Mouse (Mus musculus) heart, embryonic 16.5 days (tissue): ENCODE measurements at regions not wholly inside any gene's neighbourhood (a gene's known extent, or its start where the extent isn't known, plus 50 kb on each side); places are given as distances from the start of the nearest gene placed in this dataset.

Experiments
- ATAC-seq: fragments of 200-750 bp; cut with Nextera tagmentation; replicated peaks from 2 replicates; pipeline ENCODE4 v1.8.0; 2017; ENCODE audit warnings: moderate number of reproducible peaks; ENCODE audit not compliant: insufficient read depth, low FRiP score; ENCODE audit errors: extremely low read depth
- H3K27ac ChIP-seq: fragments of 300-500 bp; sonication (generic); 2 replicates; pipeline ENCODE4 v1.5.1; 2014; ENCODE audit warnings: mild to moderate bottlenecking, low read length, control low read depth, moderate library complexity
- H3K27me3 ChIP-seq: fragments of 300-500 bp; sonication (generic); 2 replicates; pipeline ENCODE4 v1.6.1; 2014; ENCODE audit warnings: low read length, mixed read lengths; ENCODE audit not compliant: control insufficient read depth, insufficient read depth
- H3K36me3 ChIP-seq: fragments of 300-500 bp; sonication (generic); 2 replicates; pipeline ENCODE4 v1.6.1; 2014; ENCODE audit not compliant: control insufficient read depth, insufficient read depth
- H3K4me1 ChIP-seq: fragments of 300-500 bp; sonication (generic); 2 replicates; pipeline ENCODE4 v1.6.1; 2014; ENCODE audit warnings: low read length, mixed read lengths; ENCODE audit not compliant: control insufficient read depth, insufficient read depth
- H3K4me2 ChIP-seq: fragments of 300-500 bp; sonication (generic); 2 replicates; pipeline ENCODE4 v1.6.1; 2014; ENCODE audit warnings: low read depth, mild to moderate bottlenecking, control low read depth, low read length
- H3K4me3 ChIP-seq: fragments of 300-500 bp; sonication (generic); 2 replicates; pipeline ENCODE4 v1.5.1; 2014; ENCODE audit warnings: mild to moderate bottlenecking, control low read depth, low read length
- H3K9ac ChIP-seq: fragments of 300-500 bp; sonication (generic); 2 replicates; pipeline ENCODE4 v1.6.1; 2014; ENCODE audit warnings: low read length, control low read depth
- H3K9me3 ChIP-seq: fragments of 300-500 bp; sonication (generic); replicated peaks from 2 replicates; pipeline ENCODE4 v1.6.1; 2016; ENCODE audit warnings: low read length; ENCODE audit not compliant: control insufficient read depth
- WGBS: fragments of 180-500 bp; shearing (Covaris S2); extraction: QIAGEN DNeasy Blood & Tissue Kit; methylation state at CpG from one replicate; pipeline ENCODE4 v1.1.7; 2014; 5-methylcytosine and 5-hydroxymethylcytosine counted together

DNA sequence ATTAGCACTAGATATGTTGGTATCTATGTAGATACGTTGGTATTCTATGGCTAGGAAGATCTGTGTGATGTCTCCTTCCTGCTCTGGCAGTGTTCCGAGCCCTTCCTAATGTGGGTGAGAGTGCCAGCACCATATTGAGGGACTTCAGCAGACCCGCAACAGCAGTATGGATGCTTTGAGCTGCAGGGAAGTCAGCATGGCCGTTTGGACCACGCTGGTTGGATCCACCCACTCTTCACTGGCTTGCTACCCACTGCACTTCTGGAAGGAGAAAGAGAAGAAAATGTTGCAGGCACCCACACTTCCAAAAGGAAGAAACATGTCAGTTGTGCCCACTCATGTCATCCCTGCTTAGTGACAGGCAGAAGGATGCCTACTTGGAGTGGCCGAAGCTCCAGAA, 346.2 kb upstream of the 3110018I06Rik start:
- WGBS: 83% methylated on average over 6 of the region's 6 CpGs
- no peaks in the 10 kb centered on the region for H3K9me3 ChIP-seq
- ATAC-seq: no peak
- H3K4me3 ChIP-seq: no peak overlapping the region
- H3K36me3 ChIP-seq: no peaks in the 10 kb centered on the region
- H3K27ac ChIP-seq: no peak overlapping the region
- no peaks in the 10 kb centered on the region for H3K27me3 ChIP-seq
- no peak overlapping the region for H3K9ac ChIP-seq
- H3K4me1 ChIP-seq: no peaks in the 10 kb centered on the region
- no peak overlapping the region for H3K4me2 ChIP-seq

DNA sequence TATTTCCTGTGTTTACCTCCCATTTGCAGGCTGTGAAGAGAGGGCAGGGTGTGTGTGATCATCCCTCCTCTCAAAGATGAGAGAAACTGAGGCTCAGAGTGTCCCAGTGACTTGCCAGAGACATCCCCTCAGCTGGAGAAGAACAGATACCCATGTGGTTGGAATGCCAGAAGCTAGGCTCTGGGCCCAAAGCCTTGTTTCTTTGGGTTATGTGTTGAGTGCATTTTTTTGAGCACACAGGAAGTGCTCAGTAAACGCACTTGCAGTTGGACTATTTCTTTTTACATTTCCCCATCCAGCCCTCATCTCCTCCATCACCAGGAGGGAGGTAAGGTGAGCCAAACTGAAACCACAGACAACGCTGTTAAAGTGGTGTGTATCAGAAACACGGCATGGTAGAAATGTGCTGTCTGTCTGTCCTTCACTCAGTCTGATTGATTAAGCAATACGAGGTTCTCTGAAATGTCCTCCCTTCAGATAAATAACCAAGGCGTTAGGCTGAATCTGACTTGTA, 341.8 kb upstream of the 3110018I06Rik start:
- Histone ChIP-seq H3K4me3 (no peak overlapping the region), H3K9ac (no peak overlapping the region), H3K27me3 (no peaks in the 10 kb centered on the region), H3K4me1 (no peaks in the 10 kb centered on the region), H3K4me2 (no peak overlapping the region), H3K27ac (peak overlapping the region; percentile 50; the same call in 1 of the 2 replicates), H3K9me3 (no peaks in the 10 kb centered on the region), H3K36me3 (no peaks in the 10 kb centered on the region)
- 59% methylated on average over 5 of the region's 5 CpGs for WGBS
- ATAC-seq: no peak

DNA sequence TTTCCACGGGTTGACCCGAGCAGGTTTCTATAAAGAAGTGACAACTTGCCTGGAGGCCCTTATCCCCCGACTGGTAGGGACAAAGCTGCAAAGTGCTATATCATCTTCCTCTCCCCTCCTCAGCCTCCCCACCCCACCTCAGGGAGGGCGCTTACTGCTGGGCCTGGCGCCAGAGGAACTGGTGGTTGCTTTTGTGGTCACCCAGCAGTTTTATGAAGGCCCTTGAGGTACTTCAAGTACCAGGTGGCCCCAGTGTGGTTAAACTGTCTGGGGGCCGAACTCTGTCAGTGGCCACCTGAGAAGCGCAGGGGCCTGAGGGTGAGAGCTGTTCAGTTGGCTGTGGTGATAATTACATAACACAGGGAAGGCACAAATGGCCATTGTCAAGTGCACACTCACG, 340.0 kb upstream of the 3110018I06Rik start:
- no peak overlapping the region for H3K4me2 ChIP-seq
- ATAC-seq: no peak; the same call in 1 of the 2 replicates
- H3K9me3 ChIP-seq: no peaks in the 10 kb centered on the region
- no peaks in the 10 kb centered on the region for H3K27me3 ChIP-seq
- H3K4me1 ChIP-seq: no peaks in the 10 kb centered on the region
- no peak overlapping the region for H3K9ac ChIP-seq
- H3K36me3 ChIP-seq: no peaks in the 10 kb centered on the region
- H3K4me3 ChIP-seq: no peak overlapping the region
- peak overlapping the region; percentile 6; the same call in 1 of the 2 replicates for H3K27ac ChIP-seq
- WGBS: 56% methylated on average over 8 of the region's 8 CpGs

DNA sequence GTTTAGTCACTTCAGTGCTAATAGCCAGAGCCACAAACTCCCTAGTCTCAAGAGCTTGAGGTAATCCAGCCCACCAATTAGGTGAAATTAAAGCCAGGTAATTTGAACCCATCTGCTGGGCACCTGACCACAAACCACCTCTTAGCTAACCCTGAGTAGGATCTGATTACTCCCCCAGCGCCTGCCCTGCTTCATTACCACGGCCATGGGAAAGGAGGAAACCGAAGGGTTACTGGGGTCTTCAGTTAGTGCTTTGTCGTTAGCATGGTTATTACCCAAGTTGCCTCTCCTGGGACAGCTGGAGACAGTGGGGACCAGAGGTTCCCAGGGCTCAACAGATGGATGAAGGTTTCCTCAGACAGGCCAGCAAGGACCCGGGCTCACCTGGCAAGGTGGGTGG, 337.3 kb upstream of the 3110018I06Rik start:
- 63% methylated on average over 5 of the region's 5 CpGs for WGBS
- H3K4me3 ChIP-seq: no peak overlapping the region
- no peaks in the 10 kb centered on the region for H3K36me3 ChIP-seq
- no peaks in the 10 kb centered on the region for H3K9me3 ChIP-seq
- no peaks in the 10 kb centered on the region for H3K4me1 ChIP-seq
- no peak overlapping the region for H3K9ac ChIP-seq
- no peaks in the 10 kb centered on the region for H3K27me3 ChIP-seq
- no peak overlapping the region for H3K4me2 ChIP-seq
- ATAC-seq: no peak
- H3K27ac ChIP-seq: peak overlapping the region; percentile 0; the same call in 1 of the 2 replicates

DNA sequence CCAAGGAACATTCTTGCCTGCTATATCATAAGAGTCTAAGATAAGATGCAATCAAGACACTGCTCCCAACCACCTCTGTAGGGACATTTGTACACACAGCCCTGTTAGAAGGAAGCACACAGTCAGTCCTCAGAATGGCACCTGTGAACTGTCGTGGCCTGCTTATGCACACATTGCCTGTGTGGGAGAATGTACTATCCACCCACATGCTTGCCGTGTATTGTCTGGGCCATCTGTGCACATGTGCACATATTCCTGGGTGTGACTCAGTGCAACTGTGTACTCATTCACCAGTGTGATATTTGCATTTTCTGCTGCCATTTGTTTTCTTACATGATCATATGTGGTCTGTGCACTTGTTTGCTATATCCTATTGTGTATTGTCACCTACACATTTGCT, 333.8 kb upstream of the 3110018I06Rik start:
- Histone ChIP-seq H3K27ac (no peak overlapping the region), H3K27me3 (no peaks in the 10 kb centered on the region), H3K4me1 (no peaks in the 10 kb centered on the region), H3K9ac (no peak overlapping the region), H3K36me3 (no peaks in the 10 kb centered on the region), H3K4me2 (no peak overlapping the region), H3K9me3 (no peaks in the 10 kb centered on the region), H3K4me3 (no peak overlapping the region)
- ATAC-seq: no peak
- WGBS: 83% methylated on average over 2 of the region's 2 CpGs

DNA sequence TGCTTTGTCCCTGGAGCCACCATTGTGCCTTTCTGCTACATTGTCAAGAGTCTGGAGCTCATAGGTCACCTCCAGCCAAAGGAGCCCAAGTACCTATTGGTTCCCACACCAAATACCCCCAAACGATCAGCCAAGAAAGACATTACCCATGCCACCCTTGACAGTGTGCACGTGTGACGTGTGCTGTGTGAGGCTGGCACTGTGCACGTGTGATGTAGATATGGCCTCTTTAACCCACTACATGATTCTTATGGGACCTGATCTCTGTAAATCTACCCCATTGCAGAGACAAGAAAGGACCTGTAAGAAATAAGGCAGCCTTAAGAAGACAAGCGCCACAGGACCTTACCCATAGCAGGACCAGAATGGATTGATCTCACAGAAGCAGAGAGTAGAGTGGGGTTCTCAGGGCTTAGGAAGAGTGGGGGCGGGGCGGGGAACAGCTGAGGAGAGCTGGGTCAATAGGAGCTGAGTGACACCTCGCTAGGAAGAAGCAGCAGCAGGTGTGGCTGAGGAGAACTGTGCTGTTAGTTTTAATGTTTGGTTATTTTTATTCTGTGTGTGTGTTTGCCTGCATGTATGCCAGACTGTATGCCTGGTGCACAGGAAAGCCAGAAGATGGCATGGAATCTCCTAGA, 331.5 kb upstream of the 3110018I06Rik start:
- Histone ChIP-seq H3K4me2 (no peak overlapping the region), H3K4me1 (no peaks in the 10 kb centered on the region), H3K27ac (peak overlapping the region; percentile 40; the same call in 1 of the 2 replicates), H3K9ac (no peak overlapping the region), H3K27me3 (no peaks in the 10 kb centered on the region), H3K9me3 (no peaks in the 10 kb centered on the region), H3K4me3 (no peak overlapping the region), H3K36me3 (no peaks in the 10 kb centered on the region)
- 0 out of 2 replicates have a peak, but pooled peaks have one; percentile 21 for ATAC-seq
- WGBS: 63% methylated on average over 8 of the region's 8 CpGs

GRCm38 (mm10) chr12:107159126-107159525, 329.3 kb upstream of the 3110018I06Rik start:
- ATAC-seq: no peak
- Histone ChIP-seq H3K9me3 (no peaks in the 10 kb centered on the region), H3K27ac (peak overlapping the region; percentile 41; the same call in 1 of the 2 replicates), H3K4me1 (no peaks in the 10 kb centered on the region), H3K4me2 (no peak overlapping the region), H3K4me3 (no peak overlapping the region), H3K9ac (no peak overlapping the region), H3K27me3 (no peaks in the 10 kb centered on the region), H3K36me3 (no peaks in the 10 kb centered on the region)
- 45% methylated on average over 5 of the region's 5 CpGs for WGBS

DNA sequence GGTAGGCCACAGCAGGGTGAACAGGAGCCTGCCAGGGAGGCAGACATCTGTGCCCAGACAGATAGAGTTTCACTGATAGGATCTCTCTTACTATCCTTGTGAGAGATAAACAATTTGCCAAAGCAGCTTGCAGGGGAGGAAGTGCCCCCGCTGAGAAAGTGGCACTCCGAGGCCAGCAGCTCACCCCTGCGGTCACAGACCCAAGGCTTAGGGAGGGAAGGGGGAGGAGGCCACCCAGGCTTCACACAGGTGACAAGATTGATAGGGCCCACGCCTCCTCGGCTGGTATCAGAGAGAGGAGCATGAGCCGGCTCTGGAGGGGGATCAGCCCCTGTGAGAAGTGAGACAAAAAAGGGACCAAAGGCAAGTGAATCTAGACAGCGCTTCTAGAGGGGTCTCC, 328.3 kb upstream of the 3110018I06Rik start:
- 13% methylated on average over 7 of the region's 7 CpGs for WGBS
- Histone ChIP-seq H3K4me3 (no peak overlapping the region), H3K9me3 (no peaks in the 10 kb centered on the region), H3K9ac (no peak overlapping the region), H3K4me1 (no peaks in the 10 kb centered on the region), H3K27me3 (no peaks in the 10 kb centered on the region), H3K36me3 (no peaks in the 10 kb centered on the region), H3K4me2 (no peak overlapping the region), H3K27ac (peak overlapping the region; percentile 40; the same call in 1 of the 2 replicates)
- peak; percentile 69 for ATAC-seq

DNA sequence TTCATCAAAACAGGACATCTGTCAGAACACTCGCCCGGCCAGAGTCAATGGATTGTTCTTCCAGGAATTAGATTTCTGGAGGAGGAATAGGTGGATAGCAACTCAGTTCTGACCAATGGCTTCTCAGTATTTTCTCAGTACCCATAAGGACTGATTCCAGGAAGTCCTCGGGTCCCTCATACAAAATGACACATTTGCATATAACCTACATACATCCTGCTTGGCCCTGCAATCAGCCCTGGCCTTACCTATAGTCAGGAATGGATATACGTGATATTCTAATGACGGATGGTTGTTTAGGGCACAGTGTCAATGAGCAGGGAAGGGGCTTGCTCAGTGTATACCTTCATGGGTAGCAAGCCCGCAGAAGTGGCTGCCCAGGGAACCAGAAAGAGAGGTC, 327.8 kb upstream of the 3110018I06Rik start:
- WGBS: 41% methylated on average over 6 of the region's 6 CpGs
- H3K27ac ChIP-seq: peak overlapping the region; percentile 40; the same call in 1 of the 2 replicates
- H3K9me3 ChIP-seq: no peaks in the 10 kb centered on the region
- H3K9ac ChIP-seq: no peak overlapping the region
- no peaks in the 10 kb centered on the region for H3K36me3 ChIP-seq
- H3K4me1 ChIP-seq: no peaks in the 10 kb centered on the region
- ATAC-seq: no peak
- no peaks in the 10 kb centered on the region for H3K27me3 ChIP-seq
- H3K4me3 ChIP-seq: no peak overlapping the region
- H3K4me2 ChIP-seq: no peak overlapping the region
